Mouse (Mus musculus): ENCODE measurements around the gene Iqgap2.

DNA sequence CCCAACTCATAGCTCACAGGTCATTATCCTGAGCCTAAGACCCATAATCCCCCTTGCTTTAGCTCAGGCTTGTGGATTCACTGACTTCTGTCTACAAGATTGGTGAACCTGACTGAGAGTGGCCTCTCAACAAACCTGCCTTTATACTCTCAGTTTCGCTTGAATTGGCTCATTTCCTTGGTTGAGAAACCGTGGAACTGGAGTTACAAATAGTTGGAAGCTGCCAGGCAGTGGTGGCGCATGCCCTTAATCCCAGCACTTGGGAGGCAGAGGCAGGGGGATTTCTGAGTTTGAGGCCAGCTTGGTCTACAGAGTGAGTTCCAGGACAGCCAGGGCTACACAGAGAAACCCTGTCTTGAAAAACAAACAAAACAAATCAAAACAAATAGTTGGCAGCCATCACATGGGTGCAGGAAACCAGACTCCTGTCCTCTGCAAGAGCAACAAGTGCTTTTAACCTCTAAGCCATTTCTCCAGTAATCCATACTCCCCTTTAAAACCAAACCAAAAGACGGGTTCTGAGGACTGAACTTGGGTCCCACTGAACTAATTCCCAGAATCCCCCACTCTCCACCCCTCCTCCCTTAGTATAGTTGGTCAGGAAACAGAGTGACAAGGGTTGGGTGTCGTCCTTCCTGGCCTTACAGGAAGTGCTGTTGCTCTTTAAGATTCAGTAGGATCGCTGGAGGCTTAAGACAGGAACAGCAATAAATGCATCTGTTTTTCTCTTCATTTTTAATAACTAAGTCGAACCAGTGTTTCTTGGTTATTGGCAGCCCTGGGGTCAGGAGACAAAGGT is 239.7 kb downstream of the Iqgap2 start:
- TF ChIP-seq CTCF (IDR thresholded peaks at IDR 0.05; ENCODE audit: low read depth) (no peak), EP300 (IDR thresholded peaks at IDR 0.05; ENCODE audit: low read depth) (no peak)

Measured in heart, postnatal 0 days (tissue).